Mouse (Mus musculus) Patski (cell line): Measurements from ENCODE around the gene Smad9. TPM values are rescaled to one million over a fixed set of nuclear protein-coding genes. Genes with fewer than 3 reads are reported as not detected.
A peak's percentile ranks its signal among the peaks of the same experiment; 100 is the strongest.

ENCODE experiments used
- ATAC-seq: fragments of 100-300 bp; one replicate; pipeline ENCODE4 v1.8.0; 2021
- CTCF ChIA-PET: fragments of 350-600 bp; sonication (Branson Sonifier 250); formaldehyde crosslinking; loops from one replicate; lab custom pipeline; 2022; ENCODE audit warnings: inconsistent platforms; lab: Charles Lee
- POLR2A ChIA-PET: fragments of 350-600 bp; sonication (Branson Sonifier 250); formaldehyde crosslinking; loops from one replicate; lab custom pipeline; 2022; ENCODE audit warnings: antibody characterized with exemption, inconsistent platforms; lab: Charles Lee
- DNase-seq: peaks from one replicate; pipeline ENCODE4 v3.0.0-alpha.2; 2011; ENCODE audit warnings: low read depth, low spot score
- H3K27me3 ChIP-seq: fragments of 371-371 bp; one replicate; pipeline ENCODE4 v1.5.1; 2021
- CTCF ChIP-seq: fragments of 100-300 bp; IDR thresholded peaks from one replicate; pipeline ENCODE4 v1.5.1; 2021
- in situ Hi-C: fragments of 300-500 bp; cut with MboI; formaldehyde crosslinking; loops from 3 replicates; pipeline ENCODE4 v1.11.1; 2018; ENCODE audit warnings: low pct_unique_long_range_greater_than_20kb, mixed read lengths
- polyA plus RNA-seq: library from polyadenylated mRNA; unstranded; gene quantifications from one replicate; pipeline ENCODE4 v1.2.3, GENCODE M21; 2021

The Smad9 gene
- polyA plus RNA-seq = 1.1 TPM

GRCm38 (mm10) chr3:54755145-54756041 lies at the start of gene Smad9:
Gene Smad9, plus strand, starts transcription at chr3:54755582.
- DNase-seq (peak; percentile 64), ATAC-seq (peak; percentile 85)
- TF ChIP-seq CTCF = no peak
- no peaks in the 10 kb centered on the region for H3K27me3 ChIP-seq
- POLR2A ChIA-PET = no interaction called here
- CTCF ChIA-PET = interaction anchor here (0.8 kb wide), 1 partner anchor 56 kb away, joined by 3 read pairs; no protein-coding TSS in a partner anchor
- in situ Hi-C loops = no loop called here

DNA sequence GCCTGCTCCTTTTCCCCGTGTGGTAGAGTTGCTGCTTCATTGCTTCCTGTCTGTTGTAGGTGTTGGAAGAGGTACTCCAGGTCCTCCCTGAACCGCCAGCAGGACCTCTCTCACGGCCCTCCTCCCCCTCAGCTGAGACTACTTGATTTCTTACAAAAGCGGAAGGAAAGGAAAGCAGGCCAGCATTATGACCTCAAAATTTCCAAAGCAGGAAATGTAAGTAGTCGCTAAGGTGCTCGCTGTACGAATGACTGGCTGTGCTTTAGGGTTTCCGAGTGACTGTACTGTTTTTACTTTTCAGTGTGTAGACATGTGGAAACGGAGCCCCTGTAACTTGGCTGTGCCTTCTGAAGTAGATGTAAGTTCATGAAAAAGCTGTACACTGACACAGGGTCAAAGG lies 46.4 kb upstream of the Smad9 start:
- ChIA-PET POLR2A (no interaction called here), CTCF (interaction anchor here (0.9 to 1.9 kb wide), 3 partner anchors 8 to 355 kb away, joined by 3 to 7 read pairs (median 4); no protein-coding TSS in a partner anchor)
- in situ Hi-C loops = no loop called here
- H3K27me3 ChIP-seq = no peaks in the 10 kb centered on the region
- DNase-seq (no peak), ATAC-seq (no peak)
- no peak for TF ChIP-seq CTCF

GRCm38 (mm10) chr3:54714253-54714652 lies 41.1 kb upstream of the Smad9 start, which contains the start of gene Gm21958:
Gene Gm21958, minus strand, starts transcription at chr3:54714353.
- ATAC-seq = no peak
- ChIA-PET CTCF (interaction anchor here (1.7 to 5.0 kb wide), 2 partner anchors 13 to 15 kb away, joined by 4 to 13 read pairs; no protein-coding TSS in a partner anchor), POLR2A (no interaction called here)
- no peak for DNase-seq
- H3K27me3 ChIP-seq = no peaks in the 10 kb centered on the region
- in situ Hi-C loops = no loop called here
- no peak for TF ChIP-seq CTCF

DNA sequence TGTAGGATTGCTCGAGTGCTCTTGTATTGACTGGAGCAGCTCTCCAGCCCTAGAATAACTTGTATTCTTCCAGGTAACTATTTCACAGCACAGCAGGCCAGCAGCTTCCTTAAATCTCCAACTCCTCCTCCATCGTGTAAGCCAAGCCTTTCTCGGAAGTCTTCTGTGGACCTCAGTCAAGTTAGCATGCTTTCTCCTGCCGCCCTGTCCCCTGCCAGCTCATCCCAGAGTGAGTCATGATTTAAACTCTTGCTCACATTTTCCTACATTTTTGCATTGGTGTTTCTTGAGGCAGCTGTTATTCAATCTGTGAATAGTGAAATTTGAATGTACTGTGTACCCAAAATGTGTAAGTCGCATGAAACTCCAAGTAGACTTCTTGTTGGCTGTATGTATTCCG lies 39.9 kb upstream of the Smad9 start:
- CTCF ChIA-PET = interaction anchor here (0.7 to 5.0 kb wide), 6 partner anchors 9 to 16 kb away, joined by 3 to 17 read pairs (median 6); no protein-coding TSS in a partner anchor
- no peak for DNase-seq
- ATAC-seq = peak; percentile 62

DNA sequence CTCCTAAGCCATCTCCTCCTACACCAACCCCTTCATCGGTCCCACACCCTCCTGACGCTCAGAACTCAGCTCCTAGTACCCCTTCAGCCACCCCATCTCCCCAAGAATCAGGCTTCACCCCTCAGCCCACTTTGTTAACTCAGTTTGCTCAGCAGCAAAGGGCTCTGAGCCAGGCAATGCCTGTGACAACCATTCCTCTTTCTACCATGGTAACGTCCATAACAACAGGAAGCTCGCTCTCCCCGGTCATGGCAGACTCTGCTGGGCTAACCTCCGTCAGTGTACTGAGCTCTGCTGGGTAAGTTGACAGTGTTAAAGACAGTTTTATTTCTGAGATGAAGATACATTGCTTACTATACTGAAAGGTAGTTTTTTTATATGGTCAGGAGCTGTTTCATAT lies 38.0 kb upstream of the Smad9 start:
- H3K27me3 ChIP-seq = no peaks in the 10 kb centered on the region
- ChIA-PET CTCF (interaction anchor here (0.5 to 5.0 kb wide), 8 partner anchors 9 to 873 kb away, joined by 3 to 17 read pairs (median 3); partner anchors contain the start of gene Gm10985), POLR2A (interaction anchor here (0.6 kb wide), 1 partner anchor 623 kb away, joined by 8 read pairs; no protein-coding TSS in a partner anchor)
- ATAC-seq = no peak
- no peak for TF ChIP-seq CTCF
- in situ Hi-C loops = no loop called here
- no peak for DNase-seq

More for the DNA sequence above, 39.9 kb upstream of the Smad9 start:
- no peak for TF ChIP-seq CTCF
- in situ Hi-C loops = no loop called here
- POLR2A ChIA-PET = interaction anchor here (1.8 kb wide), 1 partner anchor 9 kb away, joined by 5 read pairs; no protein-coding TSS in a partner anchor
- H3K27me3 ChIP-seq = no peaks in the 10 kb centered on the region

DNA sequence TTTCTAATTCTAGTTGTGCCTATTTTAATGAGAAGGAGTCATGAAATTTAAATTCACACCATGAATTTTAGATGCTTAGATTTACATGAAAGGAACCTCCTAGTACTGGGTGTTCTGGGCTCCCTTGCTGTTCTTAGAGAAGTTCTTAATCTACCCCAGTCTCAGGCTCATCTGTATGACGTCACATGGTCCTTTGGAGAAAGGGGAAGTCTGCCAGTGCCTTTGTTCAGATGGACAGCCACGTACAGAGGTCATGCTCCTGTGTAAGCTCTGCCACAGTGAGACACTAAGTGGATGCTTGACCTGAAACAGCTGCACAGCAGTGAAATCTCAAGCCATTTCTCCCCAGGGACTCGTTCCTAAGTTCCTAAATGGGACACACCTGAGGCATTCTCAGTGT lies 36.4 kb upstream of the Smad9 start:
- in situ Hi-C loops = no loop called here
- DNase-seq (no peak), ATAC-seq (no peak)
- H3K27me3 ChIP-seq = no peaks in the 10 kb centered on the region
- POLR2A ChIA-PET = no interaction called here
- no peak for TF ChIP-seq CTCF
- CTCF ChIA-PET = interaction anchor here (1.2 kb wide), 1 partner anchor 16 kb away, joined by 4 read pairs; the partner anchor contains the start of genes Alg5 and Exosc8

- POLR2A ChIA-PET = no interaction called here
- no peak for TF ChIP-seq CTCF
- ATAC-seq (no peak), DNase-seq (no peak)
- H3K27me3 ChIP-seq = no peaks in the 10 kb centered on the region
- in situ Hi-C loops = no loop called here
- CTCF ChIA-PET = interaction anchor here (1.0 to 1.7 kb wide), 4 partner anchors 8 to 15 kb away, joined by 3 to 8 read pairs (median 6); partner anchors contain the start of genes Alg5 and Exosc8
Observed at GRCm38 (mm10) chr3:54723741-54724500, 31.5 kb upstream of the Smad9 start.

- TF ChIP-seq CTCF = no peak
- POLR2A ChIA-PET = no interaction called here
- ATAC-seq (no peak), DNase-seq (no peak)
- no peaks in the 10 kb centered on the region for H3K27me3 ChIP-seq
- in situ Hi-C loops = no loop called here
- CTCF ChIA-PET = interaction anchor here (1.2 to 1.3 kb wide), 3 partner anchors 9 to 12 kb away, joined by 3 to 4 read pairs (median 4); partner anchors contain the start of gene Alg5
Observed at GRCm38 (mm10) chr3:54725344-54725743, 30.0 kb upstream of the Smad9 start.

- ChIA-PET POLR2A (interaction anchor here (1.2 kb wide), 1 partner anchor 8 kb away, joined by 3 read pairs; the partner anchor contains the start of genes Alg5 and Exosc8), CTCF (no interaction called here)
- DNase-seq (no peak), ATAC-seq (no peak)
- in situ Hi-C loops = no loop called here
- no peak for TF ChIP-seq CTCF
- no peaks in the 10 kb centered on the region for H3K27me3 ChIP-seq
Observed at GRCm38 (mm10) chr3:54727588-54727987, 27.8 kb upstream of the Smad9 start.

DNA sequence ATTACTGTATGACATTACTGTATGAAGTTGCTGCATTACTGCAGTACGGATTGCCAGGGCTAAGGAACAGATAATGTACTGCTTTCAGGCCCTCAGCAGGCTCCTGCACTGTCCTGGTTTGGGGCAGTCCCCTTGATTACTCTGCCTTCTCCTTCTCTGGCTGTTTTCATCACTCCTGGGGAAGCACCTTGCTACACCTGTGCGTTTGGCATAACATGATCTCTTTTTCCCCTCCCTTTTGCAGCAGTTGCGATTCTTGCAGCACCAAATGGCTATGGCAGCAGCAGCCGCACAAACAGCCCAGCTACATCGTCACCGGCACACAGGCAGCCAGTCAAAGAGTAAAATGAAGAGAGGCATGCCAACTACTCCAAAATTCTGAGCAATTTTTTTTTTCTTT lies 27.3 kb upstream of the Smad9 start:
- in situ Hi-C loops = no loop called here
- CTCF ChIA-PET = no interaction called here
- POLR2A ChIA-PET = no interaction called here
- no peaks in the 10 kb centered on the region for H3K27me3 ChIP-seq
- ATAC-seq (no peak), DNase-seq (no peak)
- no peak for TF ChIP-seq CTCF
